Comparison of ENCODE assay signal across 7 mouse cellular contexts in the genomic region with DNA sequence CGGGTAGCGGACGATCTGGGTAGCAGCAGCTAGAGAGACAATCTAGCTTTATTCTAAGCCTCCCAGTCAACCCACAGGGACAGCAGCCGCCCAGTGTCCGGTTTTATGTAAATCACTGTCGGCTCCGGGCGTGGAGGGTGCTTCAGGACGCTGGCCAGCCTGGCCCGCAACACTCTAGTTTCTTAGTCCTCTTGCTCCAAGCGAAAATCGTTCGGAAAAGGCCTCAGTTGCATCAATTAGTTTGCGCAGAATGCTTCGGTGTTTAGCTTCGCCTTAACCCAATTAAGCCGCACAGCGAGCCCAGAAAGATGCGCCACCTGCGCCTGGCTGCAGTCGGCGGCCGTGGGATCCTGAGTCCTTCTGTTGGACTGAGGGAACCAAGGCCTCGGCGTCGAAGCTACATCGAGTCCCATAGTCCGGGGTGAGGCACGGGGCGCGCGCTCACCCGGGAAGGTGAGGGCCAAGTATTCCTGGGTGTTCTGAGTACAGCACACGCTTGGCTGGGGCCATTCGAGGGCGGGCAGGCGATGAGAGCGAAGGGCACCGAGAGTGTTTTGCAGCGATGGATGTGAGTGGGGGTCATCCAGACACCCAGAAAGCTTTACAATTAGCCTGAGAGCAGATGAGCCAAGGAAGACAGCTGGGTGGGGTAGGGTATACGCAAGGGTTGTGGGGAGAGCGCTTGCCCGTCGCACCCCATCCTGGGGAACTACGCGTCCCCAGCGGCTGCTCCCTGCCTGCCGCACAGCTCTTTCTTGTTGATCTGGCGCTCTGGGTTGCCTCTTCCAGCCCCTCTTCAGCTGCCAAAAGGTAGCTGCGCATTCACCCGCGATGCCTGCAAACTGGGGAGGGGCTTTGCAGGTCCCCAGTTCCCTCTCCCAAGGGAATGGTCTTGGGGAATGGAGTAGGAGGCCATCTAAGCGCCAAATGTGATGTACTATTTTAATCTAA. TPM values are rescaled to one million over a fixed set of nuclear protein-coding genes. Genes with fewer than 3 reads are reported as not detected.
DNase-seq lines count a peak whose midpoint lies in the region; ATAC-seq and TF ChIP-seq lines count a peak whose summit lies in the region.

No protein-coding gene starts in this region.

- H3K4me1 ChIP-seq in lung, postnatal 0 days (ENCODE audit: insufficient read depth, low read depth, low read length): peaks cover 3% of the 10 kb centered on the region; the same call in 1 of the 2 replicates
- peaks cover 39% of the 10 kb centered on the region for H3K4me1 ChIP-seq in limb, embryonic 13.5 days
- no peaks in the 10 kb centered on the region for H3K4me1 ChIP-seq in stomach, postnatal 0 days (replicated peaks; ENCODE audit: control insufficient read depth, insufficient read depth)

- no peak for ATAC-seq in lung, postnatal 0 days
- 0 out of 2 replicates have a peak, but pooled peaks have one; percentile 33 for ATAC-seq in limb, embryonic 13.5 days (ENCODE audit: low FRiP score, low read depth)
- no peak for ATAC-seq in stomach, postnatal 0 days (ENCODE audit: low FRiP score, low TSS enrichment)

- no peak for TF ChIP-seq CTCF in lung, postnatal 0 days (IDR thresholded peaks at IDR 0.05)
- no peak for TF ChIP-seq CTCF in stomach, postnatal 0 days (IDR thresholded peaks at IDR 0.05; ENCODE audit: low read depth)

- H3K36me3 ChIP-seq in lung, postnatal 0 days (ENCODE audit: insufficient read depth, low read length): no peaks in the 10 kb centered on the region
- H3K36me3 ChIP-seq in limb, embryonic 13.5 days: no peaks in the 10 kb centered on the region
- no peaks in the 10 kb centered on the region for H3K36me3 ChIP-seq in stomach, postnatal 0 days (ENCODE audit: control insufficient read depth, insufficient read depth, low read length)

- H3K9me3 ChIP-seq in lung, postnatal 0 days (ENCODE audit: low read length): no peaks in the 10 kb centered on the region
- H3K9me3 ChIP-seq in limb, embryonic 13.5 days: no peaks in the 10 kb centered on the region
- no peaks in the 10 kb centered on the region for H3K9me3 ChIP-seq in stomach, postnatal 0 days (ENCODE audit: control insufficient read depth, low read length)

- H3K4me2 ChIP-seq in lung, postnatal 0 days (replicated peaks; ENCODE audit: low read depth, low read length): no peak overlapping the region
- H3K4me2 ChIP-seq in limb, embryonic 13.5 days (replicated peaks): peak overlapping the region; percentile 78
- peak overlapping the region; percentile 8; the same call in 1 of the 2 replicates for H3K4me2 ChIP-seq in stomach, postnatal 0 days (replicated peaks; ENCODE audit: low read depth)

- H3K27ac ChIP-seq in lung, postnatal 0 days (ENCODE audit: low read length): no peak overlapping the region
- no peak overlapping the region; the same call in 1 of the 2 replicates for H3K27ac ChIP-seq in limb, embryonic 13.5 days
- H3K27ac ChIP-seq in stomach, postnatal 0 days (replicated peaks): no peak overlapping the region

- TF ChIP-seq EP300 in lung, postnatal 0 days (IDR thresholded peaks at IDR 0.05): no peak
- no peak for TF ChIP-seq EP300 in stomach, postnatal 0 days (optimal IDR thresholded peaks at IDR 0.05)

- H3K9ac ChIP-seq in lung, postnatal 0 days (replicated peaks; ENCODE audit: low read depth): no peak overlapping the region
- H3K9ac ChIP-seq in limb, embryonic 13.5 days: peak overlapping the region; percentile 66
- H3K9ac ChIP-seq in stomach, postnatal 0 days (ENCODE audit: low read length): no peak overlapping the region

- no peak for DNase-seq in lung, postnatal 0 days (ENCODE audit: low spot score)
- no peak for DNase-seq in lung, adult 18-20 months
- DNase-seq in cerebellum, postnatal 14 days: peak; percentile 80 to 82
- peak; percentile 32 for DNase-seq in gastrocnemius, postnatal 25 days
- peak; percentile 25 for DNase-seq in stomach, postnatal 0 days (ENCODE audit: low spot score)
- no peak for DNase-seq in T-cell, adult 2 months (ENCODE audit: low spot score)

- WGBS in lung, postnatal 0 days: 6% methylated on average over 52 of the region's 53 CpGs
- 4% methylated on average over 53 of the region's 53 CpGs for WGBS in limb, embryonic 13.5 days
- WGBS in stomach, postnatal 0 days: 25% methylated on average over 49 of the region's 53 CpGs

- peaks cover 32% of the 10 kb centered on the region for H3K27me3 ChIP-seq in lung, postnatal 0 days (replicated peaks; ENCODE audit: insufficient read depth, low read length)
- H3K27me3 ChIP-seq in limb, embryonic 13.5 days: peaks cover 29% of the 10 kb centered on the region
- H3K27me3 ChIP-seq in stomach, postnatal 0 days (ENCODE audit: control insufficient read depth, insufficient read depth, low read length): peaks cover 4% of the 10 kb centered on the region; the same call in 1 of the 2 replicates

- H3K4me3 ChIP-seq in lung, postnatal 0 days (ENCODE audit: low read depth, low read length): 0 out of 2 replicates have a peak overlapping the region, but pooled peaks have one; percentile 1
- peak overlapping the region; percentile 65 for H3K4me3 ChIP-seq in limb, embryonic 13.5 days
- peak overlapping the region; percentile 12; the same call in 1 of the 2 replicates for H3K4me3 ChIP-seq in stomach, postnatal 0 days (ENCODE audit: low read depth, low read length)

RNA-seq across cellular contexts. Expression of a gene that starts 1.9 kb away (rescaled TPM):
- polyA plus RNA-seq in lung, postnatal 0 days (2015; fragmentation: Nextera tagmentation; extraction: Ambion mirVana): 0.24 TPM in 1 of 2 replicates, not detected in the other
- total RNA-seq in gastrocnemius, postnatal 25 days (2021): 1 to 10 TPM in 1 of 2 experiments, under 1 TPM in 1; 0.72 to 1.8 TPM
- polyA plus RNA-seq in limb, embryonic 13.5 days (2015; fragmentation: Nextera tagmentation; extraction: Ambion mirVana): 44.2 and 46.8 TPM in 2 replicates
- 2.9 and 3.7 TPM in 2 replicates for polyA plus RNA-seq in stomach, postnatal 0 days (2015; fragmentation: Nextera tagmentation; extraction: Ambion mirVana)

Comparison
In these comparisons a context has a peak if more than half of its experiments do, and no peak if none do; other contexts are left out.
1. DNase-seq: peak in cerebellum, postnatal 14 days (2 of 2), gastrocnemius, postnatal 25 days (single experiment) and stomach, postnatal 0 days (single experiment); none in lung, postnatal 0 days (single experiment), lung, adult 18-20 months (0 of 2) and T-cell, adult 2 months (single experiment).
2. H3K4me3 ChIP-seq: peak in every context shown above with its lines; median percentile 65 in limb, embryonic 13.5 days; 12 in stomach, postnatal 0 days; 1 in lung, postnatal 0 days.